Mouse (Mus musculus): ENCODE data around the gene Rbpms2. TPM values are rescaled to one million over a fixed set of nuclear protein-coding genes. Genes with fewer than 3 reads are reported as not detected.

Gene Rbpms2
- polyA plus RNA-seq, 1 experiment from 2014 or later, result 18.9 TPM

Other genes starting within 250 kb of the Rbpms2 start
- 2.5 and 2.6 TPM in 2 replicates for gene Kbtbd13, start 238.0 kb upstream of the Rbpms2 start, polyA plus RNA-seq (2015; fragmentation: Nextera tagmentation; extraction: Ambion mirVana)
- gene Rasl12, start 231.1 kb upstream of the Rbpms2 start, polyA plus RNA-seq (2015; fragmentation: Nextera tagmentation; extraction: Ambion mirVana), result 4.2 and 4.7 TPM in 2 replicates
- 7.4 and 8.7 TPM in 2 replicates for gene Slc51b, start 206.7 kb upstream of the Rbpms2 start, polyA plus RNA-seq (2015; fragmentation: Nextera tagmentation; extraction: Ambion mirVana)
- gene Mtfmt, start 193.9 kb upstream of the Rbpms2 start, polyA plus RNA-seq (2015; fragmentation: Nextera tagmentation; extraction: Ambion mirVana), result 18.6 and 22.1 TPM in 2 replicates
- gene Spg21, start 168.7 kb upstream of the Rbpms2 start, polyA plus RNA-seq (2015; fragmentation: Nextera tagmentation; extraction: Ambion mirVana), result 90.2 and 102 TPM in 2 replicates
- not detected in 2 replicates for gene Ankdd1a, start 109.5 kb upstream of the Rbpms2 start, polyA plus RNA-seq (2015; fragmentation: Nextera tagmentation; extraction: Ambion mirVana)
- 11.0 and 11.2 TPM in 2 replicates for gene Plekho2, start 49.6 kb upstream of the Rbpms2 start, polyA plus RNA-seq (2015; fragmentation: Nextera tagmentation; extraction: Ambion mirVana)
- 9.1 and 9.6 TPM in 2 replicates for gene Pif1, start 42.5 kb upstream of the Rbpms2 start, polyA plus RNA-seq (2015; fragmentation: Nextera tagmentation; extraction: Ambion mirVana)
- gene Oaz2, start 38.4 kb downstream of the Rbpms2 start, polyA plus RNA-seq (2015; fragmentation: Nextera tagmentation; extraction: Ambion mirVana), result 196 and 203 TPM in 2 replicates
- 5.6 TPM in 2 replicates for gene Zfp609, start 197.9 kb downstream of the Rbpms2 start, polyA plus RNA-seq (2015; fragmentation: Nextera tagmentation; extraction: Ambion mirVana)